Mouse (Mus musculus): ENCODE measurements around the gene Kdm5a.

Gene Kdm5a

DNA sequence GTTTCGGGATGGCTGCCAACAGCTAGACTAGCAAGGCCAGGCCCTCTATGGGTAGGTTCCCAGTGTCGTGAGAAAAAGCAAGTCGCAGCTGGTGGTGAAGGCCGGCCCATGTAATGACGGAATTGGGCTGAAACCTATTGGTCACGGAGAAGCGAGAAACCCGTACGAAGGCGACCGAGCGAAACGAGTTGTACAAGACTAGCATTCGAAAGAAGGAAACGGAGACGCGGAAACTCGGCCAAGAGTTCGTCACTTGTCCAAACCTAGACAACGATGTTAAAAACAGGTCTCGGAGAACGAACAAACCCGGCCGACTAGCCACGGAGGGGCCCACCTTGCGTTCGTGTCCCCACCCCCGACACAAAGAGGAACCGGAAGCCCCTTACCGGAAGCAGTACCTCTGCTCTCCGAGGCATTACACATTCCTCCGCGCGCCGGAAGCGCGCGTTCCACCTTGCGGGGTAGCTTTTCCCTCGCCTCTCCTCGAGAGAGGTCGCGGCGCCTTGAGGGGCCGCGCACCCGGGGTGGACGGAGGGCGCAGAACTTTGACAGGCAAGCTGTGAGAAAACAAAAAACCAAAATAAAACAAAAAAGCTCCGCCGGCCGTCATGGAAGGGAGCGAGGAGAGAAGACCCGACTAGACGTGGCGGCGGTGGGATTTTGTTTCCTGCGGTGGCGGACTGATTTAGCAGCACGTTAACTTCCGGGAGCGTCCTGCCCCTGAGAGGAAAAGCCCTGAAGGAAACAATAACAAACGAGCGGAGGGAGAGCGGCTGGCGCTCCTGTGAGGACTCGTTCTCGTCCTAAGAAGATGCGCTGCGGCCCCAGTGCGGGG lies at the start of gene Kdm5a, which contains the start of gene Ccdc77:
Gene Kdm5a (plus strand): TSS at position 437 of the 835 bp plus-strand sequence.
Gene Ccdc77 (minus strand): TSS at position 687 of the 835 bp plus-strand sequence.
- DNase-seq (ENCODE audit: low read depth, low spot score), result peak; percentile 71

DNA sequence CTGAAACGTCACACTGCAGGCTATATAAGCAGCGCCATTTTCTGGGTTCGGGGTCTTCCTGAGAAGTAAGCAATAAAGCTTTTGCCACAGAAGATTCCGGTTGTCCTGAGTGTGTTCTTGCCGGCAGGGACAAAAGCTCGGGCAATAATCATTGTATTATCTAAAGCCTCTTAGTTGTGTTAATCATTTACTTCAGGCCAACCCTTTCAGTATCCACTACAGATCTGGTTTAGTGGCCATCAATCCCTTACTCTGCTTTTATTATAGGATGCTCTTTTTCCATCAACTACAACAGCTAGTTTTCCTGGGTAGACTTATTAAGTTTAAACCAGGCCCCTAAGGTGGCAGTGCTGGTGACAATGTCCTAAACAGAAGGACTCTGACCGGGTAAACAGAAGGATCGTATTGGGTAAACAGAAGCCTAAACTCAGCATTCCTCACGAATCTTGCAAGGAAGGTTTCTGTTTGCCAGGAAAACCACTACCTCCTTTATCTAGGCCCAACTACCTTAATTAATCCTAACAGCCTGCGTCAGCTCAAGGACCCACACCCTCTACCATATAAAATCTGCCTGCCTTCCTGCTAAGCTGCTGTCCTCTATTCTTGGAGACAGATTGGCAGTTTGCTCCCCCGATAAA lies 45.5 kb upstream of the Kdm5a start:
- DNase-seq (ENCODE audit: low read depth, low spot score), result no peak

GRCm38 (mm10) chr6:120319129-120319528 lies 44.8 kb upstream of the Kdm5a start:
- no peak for DNase-seq (ENCODE audit: low read depth, low spot score)

GRCm38 (mm10) chr6:120320369-120320768 lies 43.6 kb upstream of the Kdm5a start:
- DNase-seq (ENCODE audit: low read depth, low spot score), result no peak

- peak; percentile 72 for DNase-seq (ENCODE audit: low read depth, low spot score)
Measured at GRCm38 (mm10) chr6:120324295-120324927, 39.5 kb upstream of the Kdm5a start.

- no peak for DNase-seq (ENCODE audit: low read depth, low spot score)
Measured at GRCm38 (mm10) chr6:120332351-120332750, 31.6 kb upstream of the Kdm5a start.

DNA sequence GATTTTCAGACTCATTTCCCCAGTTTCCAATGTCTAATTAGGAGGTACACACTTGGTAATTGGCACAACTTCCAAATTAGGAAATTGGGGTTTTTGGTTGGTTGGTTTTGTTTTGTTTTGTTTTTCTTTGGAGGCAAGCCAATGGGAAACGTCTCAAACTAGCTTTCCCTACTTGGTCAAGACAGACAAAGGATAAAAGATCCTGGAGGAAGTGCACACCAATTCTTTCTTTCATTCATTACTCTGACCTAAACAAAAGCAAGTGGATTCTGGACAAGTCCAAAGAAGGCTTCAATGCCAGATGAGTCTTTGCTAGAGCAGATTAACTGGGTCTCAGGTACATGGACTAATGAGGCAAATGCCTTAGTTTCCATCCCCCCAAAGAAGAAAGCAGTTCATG lies 19.9 kb upstream of the Kdm5a start:
- DNase-seq (ENCODE audit: low read depth, low spot score), result no peak

DNA sequence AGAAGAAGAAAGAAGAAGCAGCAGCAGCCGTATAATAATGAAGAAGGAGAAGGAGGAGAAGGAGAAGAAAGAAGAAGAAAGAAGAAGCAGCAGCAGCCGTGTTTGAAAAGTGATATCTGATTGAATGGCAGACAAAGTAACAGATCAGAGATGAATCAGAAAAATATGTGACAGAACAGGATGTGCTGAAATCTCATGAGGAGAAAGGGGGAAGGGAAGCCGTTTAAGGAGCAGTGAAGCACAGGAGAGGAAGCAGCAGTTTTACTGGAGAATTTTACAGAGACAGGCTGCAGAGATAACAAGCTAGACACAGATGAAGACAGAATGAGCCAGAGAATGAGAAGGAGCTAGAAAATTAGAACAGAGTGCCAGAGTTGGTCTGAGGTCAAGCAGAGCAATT lies 14.9 kb upstream of the Kdm5a start:
- no peak for DNase-seq (ENCODE audit: low read depth, low spot score)

DNA sequence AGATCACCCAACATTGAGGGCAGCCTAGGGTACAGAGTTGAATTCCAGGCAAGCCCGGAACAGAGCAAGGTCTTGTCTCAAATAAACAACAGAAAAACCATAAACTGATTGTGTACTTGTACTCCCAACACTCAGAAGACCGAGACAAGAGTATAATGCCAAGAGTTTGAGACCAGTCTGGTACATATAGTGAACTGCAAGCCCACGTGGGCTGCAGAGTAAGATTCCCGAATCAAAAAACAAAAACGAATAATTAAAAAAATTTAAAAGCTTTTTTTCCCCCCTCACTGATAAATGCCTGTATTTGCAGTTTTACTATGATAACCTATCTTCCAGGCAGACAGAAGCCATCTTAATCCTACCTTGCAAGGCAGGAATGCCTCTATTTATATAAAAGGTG lies 7.4 kb upstream of the Kdm5a start:
- no peak for DNase-seq (ENCODE audit: low read depth, low spot score)

DNA sequence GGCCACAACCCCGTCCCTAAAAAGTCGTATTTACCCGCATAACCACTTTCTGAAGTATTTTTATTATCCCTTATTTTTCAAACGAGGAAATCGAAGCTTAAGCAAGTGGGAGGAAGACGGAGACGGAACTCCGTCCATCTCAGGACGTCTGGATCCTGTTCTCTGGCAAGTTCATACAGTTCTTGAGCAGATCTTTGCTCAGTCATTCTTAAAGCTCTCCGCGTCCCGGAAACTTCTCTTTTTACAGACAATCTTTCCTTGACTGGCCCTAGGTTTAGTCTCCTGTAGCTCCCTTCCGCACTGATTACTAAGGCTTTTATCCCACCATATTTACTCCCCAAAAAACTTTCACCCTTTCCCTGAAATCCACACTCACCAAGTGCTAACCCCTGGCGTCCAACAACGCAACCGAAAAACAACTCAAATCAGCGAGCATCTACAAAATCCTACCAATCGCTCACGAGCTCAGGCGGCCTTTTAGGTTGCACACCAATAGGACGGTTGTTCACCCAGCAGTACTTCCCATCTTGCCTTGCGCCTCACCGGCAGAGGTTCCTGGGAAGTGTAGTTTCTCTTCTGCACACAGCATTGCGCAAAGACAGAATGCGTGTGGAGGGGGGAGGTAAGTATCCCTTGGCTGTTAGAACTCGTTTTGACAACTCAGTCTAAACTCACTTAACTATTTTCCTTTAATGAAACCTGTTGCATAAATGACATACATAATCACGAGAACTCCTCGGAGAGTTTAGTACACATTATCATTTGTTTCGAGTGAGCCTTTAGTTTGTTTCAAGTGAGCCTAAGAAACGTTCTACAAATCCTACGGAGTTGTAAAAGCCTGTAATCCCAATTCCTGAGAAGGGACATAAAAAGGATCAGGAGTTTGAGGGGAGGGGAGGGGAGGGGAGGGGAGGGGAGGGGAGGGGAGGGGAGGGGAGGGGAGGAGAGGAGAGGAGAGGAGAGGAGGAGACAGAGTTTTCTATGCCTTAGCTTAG lies 6.7 kb upstream of the Kdm5a start:
- DNase-seq (ENCODE audit: low read depth, low spot score), result peak; percentile 86

DNA sequence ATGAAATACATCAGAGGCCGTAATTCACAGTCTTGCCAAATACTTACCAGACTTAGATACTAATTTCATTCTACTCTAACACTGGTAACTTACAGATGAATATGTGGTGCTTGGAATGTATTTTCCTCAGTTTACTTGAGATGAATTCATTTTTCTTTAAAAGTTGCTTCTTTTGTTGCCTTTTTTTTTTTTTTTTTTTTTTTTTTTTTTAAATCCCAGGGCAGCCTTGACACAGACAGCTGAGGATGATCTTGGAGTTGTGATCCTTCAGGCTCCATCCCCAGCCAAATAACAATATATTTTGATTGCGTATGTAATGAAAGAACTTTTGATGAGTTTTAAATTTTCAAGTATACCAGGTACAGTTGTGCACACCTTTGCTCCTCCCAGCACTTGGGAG lies 1.8 kb upstream of the Kdm5a start:
- no peak for DNase-seq (ENCODE audit: low read depth, low spot score)

GRCm38 (mm10) chr6:120362774-120363687 lies 893 bp upstream of the Kdm5a start:
- no peak for DNase-seq (ENCODE audit: low read depth, low spot score)

- no peak for DNase-seq (ENCODE audit: low read depth, low spot score)
Measured at GRCm38 (mm10) chr6:120364523-120364905, 590 bp downstream of the Kdm5a start.

- no peak for DNase-seq (ENCODE audit: low read depth, low spot score)
Measured at GRCm38 (mm10) chr6:120365051-120365450, 1.1 kb downstream of the Kdm5a start.

- no peak for DNase-seq (ENCODE audit: low read depth, low spot score)
Measured at GRCm38 (mm10) chr6:120376736-120377135, 12.8 kb downstream of the Kdm5a start.

GRCm38 (mm10) chr6:120390054-120390453 lies 26.1 kb downstream of the Kdm5a start:
- no peak for DNase-seq (ENCODE audit: low read depth, low spot score)

DNA sequence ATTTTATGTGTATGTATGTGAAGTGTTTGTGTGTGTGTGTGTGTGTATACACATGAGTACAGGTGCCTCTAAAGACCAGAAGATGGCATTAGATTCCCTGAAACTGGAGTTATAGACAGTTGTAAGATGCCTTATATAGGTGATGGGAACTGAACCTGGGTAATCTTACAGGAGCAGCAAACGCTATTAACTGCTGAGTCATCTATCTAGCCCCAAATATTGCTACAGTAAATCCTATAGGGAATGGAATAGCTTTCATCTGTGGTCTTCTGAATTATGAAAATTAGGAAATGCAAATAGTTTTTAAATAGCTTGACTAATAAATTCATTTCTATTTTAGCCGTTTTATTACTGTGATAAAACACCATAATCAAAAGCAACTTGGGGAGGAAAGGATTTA lies 28.9 kb downstream of the Kdm5a start:
- DNase-seq (ENCODE audit: low read depth, low spot score), result peak; percentile 29

DNA sequence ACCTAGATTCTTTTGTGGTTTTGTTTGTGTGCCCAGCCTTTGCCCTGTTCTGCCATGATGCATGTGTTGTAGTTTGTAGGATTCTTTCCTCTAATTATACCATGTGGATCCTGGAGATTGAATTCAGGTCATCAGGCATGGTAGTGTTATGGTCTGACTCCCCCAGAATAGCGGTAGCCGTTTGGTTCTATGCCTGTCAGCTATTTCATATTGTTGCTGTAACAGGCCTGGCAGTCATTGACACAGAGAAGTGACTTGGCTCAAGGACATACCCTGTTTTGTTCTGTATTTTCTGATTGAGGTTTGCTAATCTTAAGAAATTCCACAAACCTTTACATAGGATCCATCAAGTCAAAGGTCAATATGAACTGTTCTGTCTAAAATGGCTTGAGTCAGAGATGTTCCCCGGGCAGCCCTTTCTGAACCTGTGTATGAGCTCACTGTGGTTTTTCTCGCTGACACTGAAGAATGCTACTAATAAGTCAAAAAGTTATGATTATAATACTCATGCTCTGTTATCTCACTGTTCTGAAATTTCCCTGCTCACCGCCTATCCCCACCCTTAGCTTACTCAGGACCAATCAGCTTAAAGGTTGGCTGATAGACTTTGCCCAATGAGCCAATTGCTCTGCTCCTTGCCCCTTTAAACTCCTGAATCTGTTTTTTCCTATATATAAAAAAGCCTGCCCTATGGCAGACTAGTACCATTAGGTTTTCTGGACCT lies 31.9 kb downstream of the Kdm5a start:
- DNase-seq (ENCODE audit: low read depth, low spot score), result no peak

DNA sequence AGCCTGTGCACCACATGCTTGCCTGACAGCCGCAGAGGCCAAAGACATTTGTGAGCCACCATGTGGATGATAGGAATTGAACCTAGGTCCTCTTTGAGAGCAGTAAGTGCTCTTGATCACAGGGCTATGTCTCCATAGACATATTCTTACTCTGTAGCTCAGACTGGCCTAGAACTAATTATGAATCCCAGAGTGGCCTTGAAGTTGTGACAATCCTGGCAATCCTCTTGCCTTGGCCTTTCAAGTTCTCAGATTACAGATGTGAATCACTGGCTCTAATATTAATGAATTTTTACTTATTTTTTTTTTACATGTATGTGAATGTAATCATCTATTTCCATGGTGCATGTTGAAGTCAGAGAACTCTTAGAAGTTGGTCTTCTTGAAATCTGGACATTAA lies 40.0 kb downstream of the Kdm5a start:
- DNase-seq (ENCODE audit: low read depth, low spot score), result no peak

- no peak for DNase-seq (ENCODE audit: low read depth, low spot score)
Measured at GRCm38 (mm10) chr6:120438161-120438560, 74.2 kb downstream of the Kdm5a start.

Data from c-Kit-negative CD71-positive TER-119-positive erythroid progenitor cells, embryonic 14.5 days (primary cell).